In genomic region chr11:94473707-94474543, GRCm38 (mm10) we compare ENCODE assay signal across 9 mouse cellular contexts. TPM values are rescaled to one million over a fixed set of nuclear protein-coding genes. Genes with fewer than 3 reads are reported as not detected.
DNase-seq lines count a peak whose midpoint lies in the region; ATAC-seq and TF ChIP-seq lines count a peak whose summit lies in the region.
"Had no signal": no experiment of that assay in that cellular context is flagged by ENCODE, and none has a peak within 500 bp of the region (broad histone marks: within the 10 kb centered on the region; RNA-seq: fewer than 3 reads in every experiment).

Gene Cacna1g, minus strand, starts transcription at chr11:94474198.

- H3K27ac ChIP-seq in bone marrow, adult 2 months (ENCODE audit: control insufficient read depth, insufficient read depth, low read depth, low read length, poor library complexity), result no peak within 1 kb of the TSS
- peak within 1 kb of the TSS; percentile 97 for H3K27ac ChIP-seq in embryonic facial prominence, embryonic 14.5 days (replicated peaks; ENCODE audit: low read depth, low read length)
- H3K27ac ChIP-seq in limb, embryonic 10.5 days, result peak within 1 kb of the TSS; percentile 94
- H3K27ac ChIP-seq in midbrain, embryonic 12.5 days (replicated peaks), result peak within 1 kb of the TSS; percentile 80

- H3K9me3 ChIP-seq in embryonic facial prominence, embryonic 14.5 days (ENCODE audit: control insufficient read depth, low read length), result no peaks in the 10 kb centered on the region
- H3K9me3 ChIP-seq in limb, embryonic 10.5 days (replicated peaks), result no peaks in the 10 kb centered on the region
- H3K9me3 ChIP-seq in midbrain, embryonic 12.5 days, result no peaks in the 10 kb centered on the region
- H3K9me3 ChIP-seq: G1E had no signal

- H3K9ac ChIP-seq in embryonic facial prominence, embryonic 14.5 days (ENCODE audit: low read depth, low read length), result peak within 1 kb of the TSS; percentile 92
- peak within 1 kb of the TSS; percentile 93 for H3K9ac ChIP-seq in midbrain, embryonic 12.5 days (replicated peaks)

- TF ChIP-seq POLR2A in bone marrow, adult 2 months (IDR thresholded peaks at IDR 0.05; ENCODE audit: borderline replicate concordance, control insufficient read depth, low read depth, low read length), result no peak

- ATAC-seq in embryonic facial prominence, embryonic 14.5 days (ENCODE audit: low read depth), result peak; percentile 93
- peak; percentile 83 for ATAC-seq in midbrain, embryonic 12.5 days (ENCODE audit: low FRiP score, low read depth)

- no peaks in the 10 kb centered on the region for H3K36me3 ChIP-seq in embryonic facial prominence, embryonic 14.5 days (ENCODE audit: control insufficient read depth, insufficient read depth, low read length)
- H3K36me3 ChIP-seq in limb, embryonic 10.5 days, result no peaks in the 10 kb centered on the region
- no peaks in the 10 kb centered on the region for H3K36me3 ChIP-seq in midbrain, embryonic 12.5 days
- H3K36me3 ChIP-seq: G1E had no signal

- H3K4me1 ChIP-seq in bone marrow, adult 2 months (ENCODE audit: control insufficient read depth, insufficient read depth, low read length), result no peaks in the 10 kb centered on the region
- H3K4me1 ChIP-seq in embryonic facial prominence, embryonic 14.5 days (ENCODE audit: control insufficient read depth, insufficient read depth, low read length), result peaks cover 28% of the 10 kb centered on the region
- H3K4me1 ChIP-seq in limb, embryonic 10.5 days, result peaks cover 90% of the 10 kb centered on the region
- H3K4me1 ChIP-seq in midbrain, embryonic 12.5 days, result peaks cover 71% of the 10 kb centered on the region

- under 1% methylated on average over 65 of the region's 71 CpGs for WGBS in bone marrow, adult 2 months
- 2% methylated on average over 27 of the region's 71 CpGs for WGBS in embryonic facial prominence, embryonic 14.5 days
- WGBS in limb, embryonic 10.5 days, result under 1% methylated on average over 51 of the region's 71 CpGs
- under 1% methylated on average over 49 of the region's 71 CpGs for WGBS in midbrain, embryonic 12.5 days

- TF ChIP-seq CTCF in bone marrow, adult 2 months (IDR thresholded peaks at IDR 0.05; ENCODE audit: control insufficient read depth, insufficient read depth, low read length), result no peak

- H3K4me3 ChIP-seq in bone marrow, adult 2 months (replicated peaks; ENCODE audit: control insufficient read depth, low read depth, low read length), result no peak within 1 kb of the TSS
- H3K4me3 ChIP-seq in embryonic facial prominence, embryonic 14.5 days (ENCODE audit: low read depth, low read length), result peak within 1 kb of the TSS; percentile 81
- peak within 1 kb of the TSS; percentile 89 for H3K4me3 ChIP-seq in limb, embryonic 10.5 days
- H3K4me3 ChIP-seq in midbrain, embryonic 12.5 days, result peak within 1 kb of the TSS; percentile 77

- H3K4me2 ChIP-seq in embryonic facial prominence, embryonic 14.5 days (ENCODE audit: low read depth, low read length), result peak within 1 kb of the TSS; percentile 61
- peak within 1 kb of the TSS; percentile 99 for H3K4me2 ChIP-seq in midbrain, embryonic 12.5 days (replicated peaks)

- peaks cover 11% of the 10 kb centered on the region; the same call in 1 of the 2 replicates for H3K27me3 ChIP-seq in embryonic facial prominence, embryonic 14.5 days (replicated peaks; ENCODE audit: control insufficient read depth, insufficient read depth, low read length)
- peaks cover 53% of the 10 kb centered on the region for H3K27me3 ChIP-seq in limb, embryonic 10.5 days (ENCODE audit: low read depth, poor library complexity, severe bottlenecking)
- peaks cover 70% of the 10 kb centered on the region for H3K27me3 ChIP-seq in midbrain, embryonic 12.5 days

- DNase-seq in A20 (ENCODE audit: low read depth, low spot score), result peak; percentile 85
- DNase-seq in embryonic facial prominence, embryonic 14.5 days (ENCODE audit: low spot score), result peak; percentile 97
- DNase-seq in heart, adult 18-20 months, result peak; percentile 91 to 92
- peak; percentile 86 for DNase-seq in kidney, adult 18-20 months
- DNase-seq in limb, embryonic 10.5 days (ENCODE audit: low spot score), result peak; percentile 93
- DNase-seq in spleen, adult 12 weeks (ENCODE audit: low spot score), result peak; percentile 43

RNA-seq across cellular contexts. Expression of gene Cacna1g, which starts in this region (rescaled TPM):
- polyA plus RNA-seq in bone marrow, adult 2 months (2011; ENCODE audit: insufficient read depth, insufficient read length, low replicate concordance, missing spikeins), result 13.7 and 26.8 TPM in 2 replicates
- polyA plus RNA-seq in embryonic facial prominence, embryonic 14.5 days (2014; fragmentation: Nextera tagmentation; extraction: Ambion mirVana), result 30.0 and 30.5 TPM in 2 replicates
- total RNA-seq in heart, adult 18-20 months (2021), result 10 to 100 TPM in 1 of 2 experiments, 1 to 10 TPM in 1; 8.7 to 10.1 TPM
- 12.7 and 21.4 TPM in 2 replicates for polyA plus RNA-seq in limb, embryonic 10.5 days (2016; fragmentation: Nextera tagmentation; extraction: Ambion mirVana)
- 16.2 and 16.5 TPM in 2 replicates for polyA plus RNA-seq in midbrain, embryonic 12.5 days (2016; fragmentation: Nextera tagmentation; extraction: Ambion mirVana)
- polyA plus RNA-seq: G1E had no signal

Comparison
In these comparisons a context has a peak if more than half of its experiments do, and no peak if none do; other contexts are left out.
1. DNase-seq: peak in every context shown above with its lines; median percentile 97 in embryonic facial prominence, embryonic 14.5 days; 93 in limb, embryonic 10.5 days; 92 in heart, adult 18-20 months; 86 in kidney, adult 18-20 months; 85 in A20; 43 in spleen, adult 12 weeks.